Mouse (Mus musculus) megakaryocyte, embryonic 14.5 days (primary cell): Measurements from ENCODE around the gene Eef1a1.

Experiments used
- FLI1 ChIP-seq: IDR thresholded peaks from 2 replicates; pipeline ENCODE4 v1.6.1; 2012; ENCODE audit warnings: low read length, inconsistent platforms, mixed read lengths
- GATA1 ChIP-seq: IDR thresholded peaks from 3 replicates; pipeline ENCODE4 v1.6.1; 2012; ENCODE audit warnings: mixed read lengths, low read length, inconsistent platforms, borderline replicate concordance

- TF ChIP-seq GATA1 (no peak), FLI1 (no peak)
These were observed 36.6 kb upstream of the Eef1a1 start for GRCm38 (mm10) chr9:78525451-78526135.
